Mouse (Mus musculus): Measurements from ENCODE around the gene Rsph10b.

Rsph10b gene

GRCm38 (mm10) chr5:143932831-143933230, at the start of gene Rsph10b:
TSS of gene Rsph10b (plus strand) at chr5:143933035.
- DNase-seq: no peak

- no peak for DNase-seq
Measured at GRCm38 (mm10) chr5:143885274-143885673, 47.6 kb upstream of the Rsph10b start.

GRCm38 (mm10) chr5:143890741-143891140, 42.1 kb upstream of the Rsph10b start:
- no peak for DNase-seq

GRCm38 (mm10) chr5:143892255-143892886, 40.5 kb upstream of the Rsph10b start:
- no peak for DNase-seq

GRCm38 (mm10) chr5:143893396-143893795, 39.4 kb upstream of the Rsph10b start:
- DNase-seq: no peak

GRCm38 (mm10) chr5:143897635-143898330, 35.1 kb upstream of the Rsph10b start, which contains the start of gene Ankrd61:
TSS of gene Ankrd61 (minus strand) at chr5:143897685.
- DNase-seq: no peak

GRCm38 (mm10) chr5:143902111-143902510, 30.7 kb upstream of the Rsph10b start:
- no peak for DNase-seq

- DNase-seq: no peak
Measured at GRCm38 (mm10) chr5:143903813-143904212, 29.0 kb upstream of the Rsph10b start.

- no peak for DNase-seq
Measured at GRCm38 (mm10) chr5:143906429-143906828, 26.4 kb upstream of the Rsph10b start.

- no peak for DNase-seq
Measured at GRCm38 (mm10) chr5:143908926-143909325, 23.9 kb upstream of the Rsph10b start.

- DNase-seq: peak; percentile 98
Measured at GRCm38 (mm10) chr5:143909417-143910400, 23.1 kb upstream of the Rsph10b start, which contains the start of the genes Aimp2 and Pms2. TSS of gene Aimp2 (minus strand) at chr5:143909847. TSS of gene Pms2 (plus strand) at chr5:143909964.

- no peak for DNase-seq
Measured at GRCm38 (mm10) chr5:143916221-143916620, 16.6 kb upstream of the Rsph10b start.

GRCm38 (mm10) chr5:143917418-143917817, 15.4 kb upstream of the Rsph10b start:
- DNase-seq: no peak

- DNase-seq: no peak
Measured at GRCm38 (mm10) chr5:143918120-143918519, 14.7 kb upstream of the Rsph10b start.

GRCm38 (mm10) chr5:143924781-143925452, 7.9 kb upstream of the Rsph10b start:
- DNase-seq: no peak

- no peak for DNase-seq
Measured at GRCm38 (mm10) chr5:143927875-143928274, 5.0 kb upstream of the Rsph10b start, which contains the start of gene Gm42421. TSS of gene Gm42421 (plus strand) at chr5:143928175.

GRCm38 (mm10) chr5:143929291-143929690, 3.5 kb upstream of the Rsph10b start:
- no peak for DNase-seq

GRCm38 (mm10) chr5:143930656-143931055, 2.2 kb upstream of the Rsph10b start:
- no peak for DNase-seq

- DNase-seq: no peak
Measured at GRCm38 (mm10) chr5:143931863-143932580, 813 bp upstream of the Rsph10b start.

- no peak for DNase-seq
Measured at GRCm38 (mm10) chr5:143933414-143933813, 579 bp downstream of the Rsph10b start.

GRCm38 (mm10) chr5:143933875-143934274, 1.0 kb downstream of the Rsph10b start:
- no peak for DNase-seq

GRCm38 (mm10) chr5:143936156-143936555, 3.3 kb downstream of the Rsph10b start:
- no peak for DNase-seq
